Mouse (Mus musculus) midbrain, embryonic 13.5 days (tissue): ENCODE results near the gene Cenpp. TPM values are rescaled to one million over a fixed set of nuclear protein-coding genes. Genes with fewer than 3 reads are reported as not detected.

Experiments used
- ATAC-seq: fragments of 200-750 bp; cut with Nextera tagmentation; 2 replicates; pipeline ENCODE4 v1.8.0; 2017; ENCODE audit warnings: mild to moderate bottlenecking, moderate TSS enrichment, moderate library complexity
- H3K27ac ChIP-seq: fragments of 300-500 bp; sonication (generic); 2 replicates; pipeline ENCODE4 v1.5.1; 2015; ENCODE audit warnings: inconsistent platforms, mild to moderate bottlenecking, moderate library complexity
- H3K27me3 ChIP-seq: fragments of 300-500 bp; sonication (generic); 2 replicates; pipeline ENCODE4 v1.6.1; 2015; ENCODE audit warnings: mild to moderate bottlenecking, inconsistent platforms
- H3K36me3 ChIP-seq: fragments of 300-500 bp; sonication (generic); 2 replicates; pipeline ENCODE4 v1.6.1; 2015; ENCODE audit warnings: mild to moderate bottlenecking, inconsistent platforms
- H3K4me1 ChIP-seq: fragments of 300-500 bp; sonication (generic); replicated peaks from 2 replicates; pipeline ENCODE4 v1.6.1; 2015; ENCODE audit warnings: inconsistent platforms
- H3K4me2 ChIP-seq: fragments of 300-500 bp; sonication (generic); replicated peaks from 2 replicates; pipeline ENCODE4 v1.6.1; 2015; ENCODE audit warnings: moderate library complexity, mild to moderate bottlenecking, inconsistent platforms
- H3K4me3 ChIP-seq: fragments of 300-500 bp; sonication (generic); replicated peaks from 2 replicates; pipeline ENCODE4 v1.5.1; 2015; ENCODE audit warnings: mild to moderate bottlenecking, inconsistent platforms
- H3K9ac ChIP-seq: fragments of 300-500 bp; sonication (generic); replicated peaks from 2 replicates; pipeline ENCODE4 v1.6.1; 2015; ENCODE audit warnings: mild to moderate bottlenecking, inconsistent platforms
- H3K9me3 ChIP-seq: fragments of 300-500 bp; sonication (generic); 2 replicates; pipeline ENCODE4 v1.6.1; 2016; ENCODE audit warnings: mild to moderate bottlenecking, inconsistent platforms
- WGBS: fragments of 180-500 bp; shearing (Covaris S2); methylation state at CpG from one replicate; pipeline ENCODE4 v1.1.7; 2015; 5-methylcytosine and 5-hydroxymethylcytosine counted together
- polyA plus RNA-seq: library from polyadenylated mRNA; unstranded; fragments of >200 nt; fragmentation: Nextera tagmentation; extraction: Ambion mirVana; gene quantifications from 2 replicates; pipeline ENCODE4 v1.2.1, GENCODE M21; 2015

Cenpp gene
- polyA plus RNA-seq, 1 experiment from 2014 or later: 12.7 TPM

- no peaks in the 10 kb centered on the region for H3K4me1 ChIP-seq
- H3K9me3 ChIP-seq: no peaks in the 10 kb centered on the region
- no peak for ATAC-seq
- H3K4me3 ChIP-seq: no peak overlapping the region
- no peak overlapping the region for H3K4me2 ChIP-seq
- H3K27me3 ChIP-seq: no peaks in the 10 kb centered on the region
- H3K9ac ChIP-seq: no peak overlapping the region
- H3K27ac ChIP-seq: no peak overlapping the region
- 94% methylated on average over 3 of the region's 3 CpGs for WGBS
- H3K36me3 ChIP-seq: no peaks in the 10 kb centered on the region
Measured at GRCm38 (mm10) chr13:49549616-49550015, 103.0 kb downstream of the Cenpp start.

GRCm38 (mm10) chr13:49547563-49548150 lies 104.9 kb downstream of the Cenpp start:
- Histone ChIP-seq H3K27me3 (no peaks in the 10 kb centered on the region), H3K36me3 (no peaks in the 10 kb centered on the region), H3K9me3 (no peaks in the 10 kb centered on the region), H3K9ac (no peak overlapping the region), H3K27ac (no peak overlapping the region), H3K4me2 (no peak overlapping the region), H3K4me1 (no peaks in the 10 kb centered on the region), H3K4me3 (no peak overlapping the region)
- ATAC-seq: no peak
- WGBS: 84% methylated on average over 1 of the region's 1 CpGs

GRCm38 (mm10) chr13:49546517-49546916 lies 106.1 kb downstream of the Cenpp start:
- Histone ChIP-seq H3K4me1 (no peaks in the 10 kb centered on the region), H3K4me2 (no peak overlapping the region), H3K9ac (no peak overlapping the region), H3K27me3 (no peaks in the 10 kb centered on the region), H3K36me3 (no peaks in the 10 kb centered on the region), H3K4me3 (no peak overlapping the region), H3K27ac (no peak overlapping the region), H3K9me3 (no peaks in the 10 kb centered on the region)
- no peak for ATAC-seq
- WGBS: 89% methylated on average over 1 of the region's 1 CpGs

- H3K4me2 ChIP-seq: no peak overlapping the region
- H3K27ac ChIP-seq: no peak overlapping the region
- no peaks in the 10 kb centered on the region for H3K36me3 ChIP-seq
- ATAC-seq: no peak
- no peaks in the 10 kb centered on the region for H3K4me1 ChIP-seq
- no peaks in the 10 kb centered on the region for H3K9me3 ChIP-seq
- no peaks in the 10 kb centered on the region for H3K27me3 ChIP-seq
- no peak overlapping the region for H3K9ac ChIP-seq
- WGBS: 80% methylated on average over 3 of the region's 3 CpGs
- H3K4me3 ChIP-seq: no peak overlapping the region
Measured at GRCm38 (mm10) chr13:49545646-49546045, 106.9 kb downstream of the Cenpp start.

GRCm38 (mm10) chr13:49544279-49544678 lies 108.3 kb downstream of the Cenpp start, which contains the start of gene Aspn:
Aspn (plus strand) TSS chr13:49544443.
- WGBS: 89% methylated on average over 3 of the region's 3 CpGs
- Histone ChIP-seq H3K4me2 (no peak within 1 kb of the TSS), H3K4me1 (no peaks in the 10 kb centered on the region), H3K9me3 (no peaks in the 10 kb centered on the region), H3K4me3 (no peak within 1 kb of the TSS), H3K27me3 (no peaks in the 10 kb centered on the region), H3K36me3 (no peaks in the 10 kb centered on the region), H3K9ac (no peak within 1 kb of the TSS), H3K27ac (no peak within 1 kb of the TSS)
- ATAC-seq: no peak

GRCm38 (mm10) chr13:49538693-49539092 lies 113.9 kb downstream of the Cenpp start:
- no peak overlapping the region for H3K4me3 ChIP-seq
- H3K36me3 ChIP-seq: no peaks in the 10 kb centered on the region
- no peak overlapping the region for H3K9ac ChIP-seq
- no peak overlapping the region for H3K4me2 ChIP-seq
- ATAC-seq: no peak
- H3K27ac ChIP-seq: no peak overlapping the region
- H3K4me1 ChIP-seq: no peaks in the 10 kb centered on the region
- no peaks in the 10 kb centered on the region for H3K9me3 ChIP-seq
- WGBS: 90% methylated on average over 1 of the region's 1 CpGs
- H3K27me3 ChIP-seq: no peaks in the 10 kb centered on the region

- Histone ChIP-seq H3K27ac (no peak overlapping the region), H3K9ac (no peak overlapping the region), H3K36me3 (no peaks in the 10 kb centered on the region), H3K27me3 (no peaks in the 10 kb centered on the region), H3K4me3 (no peak overlapping the region), H3K4me2 (no peak overlapping the region), H3K4me1 (no peaks in the 10 kb centered on the region), H3K9me3 (no peaks in the 10 kb centered on the region)
- ATAC-seq: no peak
- WGBS: 98% methylated on average over 1 of the region's 1 CpGs
Measured at GRCm38 (mm10) chr13:49536946-49537345, 115.6 kb downstream of the Cenpp start.

GRCm38 (mm10) chr13:49530636-49531035 lies 121.9 kb downstream of the Cenpp start:
- no peaks in the 10 kb centered on the region for H3K36me3 ChIP-seq
- no peak for ATAC-seq
- WGBS: over 99% methylated on average over 4 of the region's 4 CpGs
- H3K4me3 ChIP-seq: no peak overlapping the region
- H3K27ac ChIP-seq: no peak overlapping the region
- no peak overlapping the region for H3K9ac ChIP-seq
- H3K9me3 ChIP-seq: no peaks in the 10 kb centered on the region
- H3K27me3 ChIP-seq: no peaks in the 10 kb centered on the region
- no peak overlapping the region for H3K4me2 ChIP-seq
- no peaks in the 10 kb centered on the region for H3K4me1 ChIP-seq

- H3K4me2 ChIP-seq: no peak overlapping the region
- WGBS: 88% methylated on average over 2 of the region's 2 CpGs
- H3K4me3 ChIP-seq: no peak overlapping the region
- no peak overlapping the region for H3K27ac ChIP-seq
- H3K4me1 ChIP-seq: no peaks in the 10 kb centered on the region
- H3K27me3 ChIP-seq: no peaks in the 10 kb centered on the region
- ATAC-seq: no peak
- no peaks in the 10 kb centered on the region for H3K36me3 ChIP-seq
- H3K9ac ChIP-seq: no peak overlapping the region
- H3K9me3 ChIP-seq: no peaks in the 10 kb centered on the region
Measured at GRCm38 (mm10) chr13:49526235-49526634, 126.3 kb downstream of the Cenpp start.

- H3K9me3 ChIP-seq: no peaks in the 10 kb centered on the region
- H3K4me1 ChIP-seq: no peaks in the 10 kb centered on the region
- H3K36me3 ChIP-seq: no peaks in the 10 kb centered on the region
- no peak for ATAC-seq
- WGBS: 25% methylated on average over 2 of the region's 2 CpGs
- no peak overlapping the region for H3K4me2 ChIP-seq
- H3K27me3 ChIP-seq: no peaks in the 10 kb centered on the region
- H3K27ac ChIP-seq: no peak overlapping the region
- H3K4me3 ChIP-seq: no peak overlapping the region
- H3K9ac ChIP-seq: no peak overlapping the region
Measured at GRCm38 (mm10) chr13:49518761-49519160, 133.8 kb downstream of the Cenpp start.

- Histone ChIP-seq H3K4me2 (no peak overlapping the region), H3K27me3 (no peaks in the 10 kb centered on the region), H3K9me3 (no peaks in the 10 kb centered on the region), H3K9ac (no peak overlapping the region), H3K4me1 (peaks cover 7% of the 10 kb centered on the region), H3K36me3 (no peaks in the 10 kb centered on the region), H3K4me3 (no peak overlapping the region), H3K27ac (no peak overlapping the region)
- no peak for ATAC-seq
- WGBS: 87% methylated on average over 3 of the region's 3 CpGs
Measured at GRCm38 (mm10) chr13:49507176-49507575, 145.4 kb downstream of the Cenpp start.

GRCm38 (mm10) chr13:49505776-49506175 lies 146.8 kb downstream of the Cenpp start:
- Histone ChIP-seq H3K36me3 (no peaks in the 10 kb centered on the region), H3K4me1 (peaks cover 7% of the 10 kb centered on the region), H3K9me3 (no peaks in the 10 kb centered on the region), H3K27me3 (no peaks in the 10 kb centered on the region), H3K9ac (no peak overlapping the region), H3K4me2 (no peak overlapping the region), H3K27ac (no peak overlapping the region), H3K4me3 (no peak overlapping the region)
- WGBS: 85% methylated on average over 4 of the region's 4 CpGs
- no peak for ATAC-seq

GRCm38 (mm10) chr13:49504510-49504909 lies 148.1 kb downstream of the Cenpp start, which contains the start of gene Ecm2:
Ecm2 (plus strand) TSS chr13:49504810.
- no peak within 1 kb of the TSS for H3K27ac ChIP-seq
- H3K4me3 ChIP-seq: no peak within 1 kb of the TSS
- no peak within 1 kb of the TSS for H3K9ac ChIP-seq
- no peaks in the 10 kb centered on the region for H3K36me3 ChIP-seq
- H3K27me3 ChIP-seq: no peaks in the 10 kb centered on the region
- no peak within 1 kb of the TSS for H3K4me2 ChIP-seq
- 28% methylated on average over 4 of the region's 4 CpGs for WGBS
- ATAC-seq: no peak
- H3K4me1 ChIP-seq: peaks cover 7% of the 10 kb centered on the region
- no peaks in the 10 kb centered on the region for H3K9me3 ChIP-seq
